Mouse (Mus musculus) forebrain, embryonic 11.5 days (tissue): ENCODE results near the gene Sco1. TPM values are rescaled to one million over a fixed set of nuclear protein-coding genes. Genes with fewer than 3 reads are reported as not detected.

ENCODE experiments used
- ATAC-seq: fragments of 200-750 bp; cut with Nextera tagmentation; replicated peaks from 2 replicates; pipeline ENCODE4 v1.8.0; 2017; ENCODE audit warnings: moderate TSS enrichment; ENCODE audit not compliant: low FRiP score
- DNase-seq: peaks from one replicate; pipeline ENCODE4 v3.0.0-alpha.2; 2017; ENCODE audit warnings: low spot score
- H3K27ac ChIP-seq: fragments of 300-500 bp; sonication (generic); 2 replicates; pipeline ENCODE4 v1.5.1; 2014; ENCODE audit warnings: low read depth, low read length
- H3K27me3 ChIP-seq: fragments of 300-500 bp; sonication (generic); 2 replicates; pipeline ENCODE4 v1.6.1; 2014; ENCODE audit warnings: mild to moderate bottlenecking, low read length, mixed read lengths; ENCODE audit not compliant: control insufficient read depth, insufficient read depth
- H3K36me3 ChIP-seq: fragments of 300-500 bp; sonication (generic); 2 replicates; pipeline ENCODE4 v1.6.1; 2014; ENCODE audit warnings: mild to moderate bottlenecking, low read length, moderate library complexity, mixed read lengths; ENCODE audit not compliant: control insufficient read depth, insufficient read depth
- H3K4me1 ChIP-seq: fragments of 300-500 bp; sonication (generic); replicated peaks from 2 replicates; pipeline ENCODE4 v1.6.1; 2014; ENCODE audit warnings: low read length, mixed read lengths; ENCODE audit not compliant: control insufficient read depth, insufficient read depth
- H3K4me2 ChIP-seq: fragments of 300-500 bp; sonication (generic); 2 replicates; pipeline ENCODE4 v1.6.1; 2014; ENCODE audit warnings: low read depth, mild to moderate bottlenecking, low read length, moderate library complexity, mixed read lengths; ENCODE audit not compliant: severe bottlenecking
- H3K4me3 ChIP-seq: fragments of 300-500 bp; sonication (generic); 2 replicates; pipeline ENCODE4 v1.5.1; 2014; ENCODE audit warnings: low read depth, low read length
- H3K9ac ChIP-seq: fragments of 300-500 bp; sonication (generic); 2 replicates; pipeline ENCODE4 v1.6.1; 2014; ENCODE audit warnings: low read length
- H3K9me3 ChIP-seq: fragments of 300-500 bp; sonication (generic); 2 replicates; pipeline ENCODE4 v1.6.1; 2016; ENCODE audit warnings: low read length, mixed read lengths; ENCODE audit not compliant: control insufficient read depth
- WGBS: fragments of 180-500 bp; shearing (Covaris S2); extraction: QIAGEN DNeasy Blood & Tissue Kit; methylation state at CpG from one replicate; pipeline ENCODE4 v1.1.7; 2014; 5-methylcytosine and 5-hydroxymethylcytosine counted together
- polyA plus RNA-seq: library from polyadenylated mRNA; unstranded; fragments of >200 nt; fragmentation: Nextera tagmentation; extraction: Ambion mirVana; gene quantifications from 2 replicates; pipeline ENCODE4 v1.2.1, GENCODE M21; 2014

The Sco1 gene
- polyA plus RNA-seq, 1 experiment from 2014 or later: 21.9 TPM

DNA sequence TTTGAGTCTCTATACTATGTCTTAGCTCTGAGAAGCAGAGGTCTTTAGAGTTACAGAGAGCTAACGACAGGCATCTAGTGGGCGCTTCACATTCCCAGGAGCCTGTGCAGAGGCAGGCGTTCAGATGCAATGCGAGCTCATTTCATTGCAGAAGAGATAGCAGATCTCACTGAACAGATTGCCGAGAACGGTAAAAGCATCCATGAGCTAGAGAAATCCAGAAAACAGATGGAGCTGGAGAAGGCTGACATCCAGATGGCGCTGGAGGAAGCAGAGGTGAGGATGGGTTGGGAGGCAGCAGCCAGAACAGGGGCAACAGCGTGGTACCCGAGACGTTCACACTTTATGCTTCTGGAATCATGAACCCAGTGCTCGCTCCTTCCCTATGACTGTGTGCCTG is 46.0 kb downstream of the Sco1 start:
- no peaks in the 10 kb centered on the region for H3K36me3 ChIP-seq
- H3K27me3 ChIP-seq: no peaks in the 10 kb centered on the region
- no peak for ATAC-seq
- peak; percentile 15 for DNase-seq
- H3K9me3 ChIP-seq: no peaks in the 10 kb centered on the region
- H3K4me1 ChIP-seq: no peaks in the 10 kb centered on the region
- no peak overlapping the region for H3K4me2 ChIP-seq
- no peak overlapping the region for H3K27ac ChIP-seq
- H3K4me3 ChIP-seq: no peak overlapping the region
- WGBS: 91% methylated on average over 11 of the region's 11 CpGs
- H3K9ac ChIP-seq: no peak overlapping the region

DNA sequence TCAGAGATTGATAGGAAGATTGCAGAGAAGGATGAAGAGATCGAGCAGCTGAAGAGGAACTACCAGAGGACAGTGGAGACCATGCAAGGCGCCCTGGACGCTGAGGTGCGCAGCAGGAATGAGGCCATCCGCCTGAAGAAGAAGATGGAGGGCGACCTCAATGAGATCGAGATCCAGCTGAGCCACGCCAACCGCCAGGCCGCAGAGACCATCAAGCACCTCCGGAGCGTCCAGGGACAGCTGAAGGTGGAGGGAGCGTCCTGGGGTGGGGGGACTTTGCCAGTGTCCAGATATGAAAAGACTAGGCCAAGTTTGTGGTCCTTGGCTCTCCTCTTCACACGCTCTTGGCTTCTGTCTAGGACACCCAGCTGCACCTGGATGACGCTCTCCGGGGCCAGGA is 46.8 kb downstream of the Sco1 start:
- no peak for DNase-seq
- ATAC-seq: no peak
- no peak overlapping the region for H3K4me3 ChIP-seq
- no peak overlapping the region for H3K27ac ChIP-seq
- no peaks in the 10 kb centered on the region for H3K9me3 ChIP-seq
- H3K4me2 ChIP-seq: no peak overlapping the region
- H3K36me3 ChIP-seq: no peaks in the 10 kb centered on the region
- no peaks in the 10 kb centered on the region for H3K27me3 ChIP-seq
- no peaks in the 10 kb centered on the region for H3K4me1 ChIP-seq
- WGBS: 93% methylated on average over 16 of the region's 16 CpGs
- H3K9ac ChIP-seq: no peak overlapping the region

DNA sequence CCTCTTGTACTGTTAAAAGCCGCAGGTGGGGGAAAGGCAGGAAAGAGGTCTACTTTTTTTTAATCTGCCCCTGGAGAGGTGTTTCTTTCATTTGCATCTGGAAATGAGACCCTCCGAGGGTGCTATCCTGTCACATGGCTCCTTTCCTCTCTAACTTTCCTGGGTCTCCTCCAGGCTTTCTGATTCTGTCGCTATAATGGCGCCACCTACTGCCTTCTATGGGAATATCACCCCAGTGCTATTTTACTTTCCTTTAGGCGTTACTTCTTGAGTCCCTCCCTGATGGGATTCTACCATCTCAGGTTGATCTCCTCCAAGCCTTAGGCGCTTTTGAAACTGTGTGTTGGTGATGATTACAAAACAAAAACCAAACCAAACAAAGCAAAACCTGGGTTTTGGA is 47.7 kb downstream of the Sco1 start:
- no peaks in the 10 kb centered on the region for H3K9me3 ChIP-seq
- H3K36me3 ChIP-seq: no peaks in the 10 kb centered on the region
- 36% methylated on average over 6 of the region's 6 CpGs for WGBS
- DNase-seq (no peak), ATAC-seq (no peak)
- no peak overlapping the region for H3K4me2 ChIP-seq
- no peak overlapping the region for H3K4me3 ChIP-seq
- H3K4me1 ChIP-seq: no peaks in the 10 kb centered on the region
- H3K9ac ChIP-seq: no peak overlapping the region
- H3K27me3 ChIP-seq: no peaks in the 10 kb centered on the region
- no peak overlapping the region for H3K27ac ChIP-seq

GRCm38 (mm10) chr11:67101713-67102112 is 49.2 kb downstream of the Sco1 start:
- WGBS: 32% methylated on average over 8 of the region's 8 CpGs
- H3K27me3 ChIP-seq: no peaks in the 10 kb centered on the region
- H3K9ac ChIP-seq: no peak overlapping the region
- no peak overlapping the region for H3K4me3 ChIP-seq
- DNase-seq: peak; percentile 62
- no peaks in the 10 kb centered on the region for H3K9me3 ChIP-seq
- H3K36me3 ChIP-seq: no peaks in the 10 kb centered on the region
- H3K4me1 ChIP-seq: no peaks in the 10 kb centered on the region
- H3K27ac ChIP-seq: no peak overlapping the region
- ATAC-seq: no peak; the same call in 1 of the 2 replicates
- H3K4me2 ChIP-seq: no peak overlapping the region

- Histone ChIP-seq H3K9me3 (no peaks in the 10 kb centered on the region), H3K27me3 (no peaks in the 10 kb centered on the region), H3K4me1 (no peaks in the 10 kb centered on the region), H3K36me3 (no peaks in the 10 kb centered on the region), H3K27ac (no peak overlapping the region), H3K4me2 (no peak overlapping the region), H3K4me3 (no peak overlapping the region), H3K9ac (no peak overlapping the region)
- WGBS: 86% methylated on average over 9 of the region's 9 CpGs
- DNase-seq (peak; percentile 36), ATAC-seq (no peak)
These were observed 50.8 kb downstream of the Sco1 start for GRCm38 (mm10) chr11:67103256-67103655.

GRCm38 (mm10) chr11:67104242-67104641 is 51.8 kb downstream of the Sco1 start:
- H3K27ac ChIP-seq: no peak overlapping the region
- no peak overlapping the region for H3K4me2 ChIP-seq
- peak; percentile 25 for DNase-seq
- H3K27me3 ChIP-seq: no peaks in the 10 kb centered on the region
- H3K9me3 ChIP-seq: no peaks in the 10 kb centered on the region
- WGBS: 92% methylated on average over 1 of the region's 1 CpGs
- no peaks in the 10 kb centered on the region for H3K4me1 ChIP-seq
- no peak overlapping the region for H3K9ac ChIP-seq
- no peak overlapping the region for H3K4me3 ChIP-seq
- no peak for ATAC-seq
- no peaks in the 10 kb centered on the region for H3K36me3 ChIP-seq

DNA sequence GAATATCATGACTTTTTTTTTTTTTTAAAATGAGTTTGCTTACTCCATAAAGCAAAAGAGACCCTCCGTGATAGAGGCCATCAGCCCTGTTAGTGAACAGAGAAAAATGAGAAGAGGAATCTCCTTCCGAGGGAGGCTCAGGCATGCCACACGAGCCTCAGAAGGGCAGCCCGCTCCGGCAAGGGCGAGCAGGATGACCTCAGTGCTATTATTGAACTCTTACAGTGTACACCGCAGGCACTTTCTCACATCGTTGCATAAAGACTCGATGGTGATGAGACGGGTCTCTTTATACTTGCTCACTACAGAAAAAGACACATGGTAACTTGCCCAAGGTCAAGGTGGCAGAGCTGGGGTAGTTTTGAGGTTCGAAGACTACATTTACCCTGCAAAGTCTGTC is 52.2 kb downstream of the Sco1 start:
- DNase-seq (peak; percentile 27), ATAC-seq (no peak)
- H3K9ac ChIP-seq: no peak overlapping the region
- no peaks in the 10 kb centered on the region for H3K4me1 ChIP-seq
- no peak overlapping the region for H3K4me3 ChIP-seq
- H3K9me3 ChIP-seq: no peaks in the 10 kb centered on the region
- WGBS: 79% methylated on average over 11 of the region's 11 CpGs
- no peak overlapping the region for H3K27ac ChIP-seq
- H3K36me3 ChIP-seq: no peaks in the 10 kb centered on the region
- no peak overlapping the region for H3K4me2 ChIP-seq
- H3K27me3 ChIP-seq: no peaks in the 10 kb centered on the region

GRCm38 (mm10) chr11:67105689-67106088 is 53.2 kb downstream of the Sco1 start:
- Histone ChIP-seq H3K27ac (no peak overlapping the region), H3K36me3 (no peaks in the 10 kb centered on the region), H3K9ac (no peak overlapping the region), H3K27me3 (no peaks in the 10 kb centered on the region), H3K4me1 (no peaks in the 10 kb centered on the region), H3K4me3 (no peak overlapping the region), H3K9me3 (no peaks in the 10 kb centered on the region), H3K4me2 (no peak overlapping the region)
- DNase-seq: peak; percentile 47
- no peak for ATAC-seq
- 67% methylated on average over 4 of the region's 4 CpGs for whole genome bisulfite sequencing

GRCm38 (mm10) chr11:67106973-67107372 is 54.5 kb downstream of the Sco1 start:
- no peak overlapping the region for H3K4me2 ChIP-seq
- H3K27me3 ChIP-seq: no peaks in the 10 kb centered on the region
- H3K27ac ChIP-seq: no peak overlapping the region
- H3K9ac ChIP-seq: no peak overlapping the region
- no peak overlapping the region for H3K4me3 ChIP-seq
- H3K9me3 ChIP-seq: no peaks in the 10 kb centered on the region
- ATAC-seq (no peak), DNase-seq (no peak)
- no peaks in the 10 kb centered on the region for H3K36me3 ChIP-seq
- H3K4me1 ChIP-seq: no peaks in the 10 kb centered on the region
- 80% methylated on average over 10 of the region's 10 CpGs for WGBS
